Mouse (Mus musculus) heart, embryonic 16.5 days (tissue): ENCODE data around the gene Rex2. TPM values are rescaled to one million over a fixed set of nuclear protein-coding genes. Genes with fewer than 3 reads are reported as not detected.
"Not testable (repeated sequence)": the region's sequence is repeated elsewhere in the genome, so short reads cannot be mapped to it uniquely, and the experiment has no call there.

Source experiments
- ATAC-seq: fragments of 200-750 bp; cut with Nextera tagmentation; replicated peaks from 2 replicates; pipeline ENCODE4 v1.8.0; 2017; ENCODE audit warnings: moderate number of reproducible peaks; ENCODE audit not compliant: insufficient read depth, low FRiP score; ENCODE audit errors: extremely low read depth
- H3K27ac ChIP-seq: fragments of 300-500 bp; sonication (generic); 2 replicates; pipeline ENCODE4 v1.5.1; 2014; ENCODE audit warnings: mild to moderate bottlenecking, low read length, control low read depth, moderate library complexity
- H3K27me3 ChIP-seq: fragments of 300-500 bp; sonication (generic); 2 replicates; pipeline ENCODE4 v1.6.1; 2014; ENCODE audit warnings: low read length, mixed read lengths; ENCODE audit not compliant: control insufficient read depth, insufficient read depth
- H3K36me3 ChIP-seq: fragments of 300-500 bp; sonication (generic); 2 replicates; pipeline ENCODE4 v1.6.1; 2014; ENCODE audit not compliant: control insufficient read depth, insufficient read depth
- H3K4me1 ChIP-seq: fragments of 300-500 bp; sonication (generic); 2 replicates; pipeline ENCODE4 v1.6.1; 2014; ENCODE audit warnings: low read length, mixed read lengths; ENCODE audit not compliant: control insufficient read depth, insufficient read depth
- H3K4me2 ChIP-seq: fragments of 300-500 bp; sonication (generic); 2 replicates; pipeline ENCODE4 v1.6.1; 2014; ENCODE audit warnings: low read depth, mild to moderate bottlenecking, control low read depth, low read length
- H3K4me3 ChIP-seq: fragments of 300-500 bp; sonication (generic); 2 replicates; pipeline ENCODE4 v1.5.1; 2014; ENCODE audit warnings: mild to moderate bottlenecking, control low read depth, low read length
- H3K9ac ChIP-seq: fragments of 300-500 bp; sonication (generic); 2 replicates; pipeline ENCODE4 v1.6.1; 2014; ENCODE audit warnings: low read length, control low read depth
- H3K9me3 ChIP-seq: fragments of 300-500 bp; sonication (generic); replicated peaks from 2 replicates; pipeline ENCODE4 v1.6.1; 2016; ENCODE audit warnings: low read length; ENCODE audit not compliant: control insufficient read depth
- WGBS: fragments of 180-500 bp; shearing (Covaris S2); extraction: QIAGEN DNeasy Blood & Tissue Kit; methylation state at CpG from one replicate; pipeline ENCODE4 v1.1.7; 2014; 5-methylcytosine and 5-hydroxymethylcytosine counted together
- polyA plus RNA-seq: library from polyadenylated mRNA; unstranded; fragments of >200 nt; fragmentation: Nextera tagmentation; extraction: Ambion mirVana; gene quantifications from 2 replicates; pipeline ENCODE4 v1.2.1, GENCODE M21; 2015

Rex2 gene
- polyA plus RNA-seq = 0.04 TPM in 1 of 2 replicates, not detected in the other

- not testable (repeated sequence) for H3K4me3 ChIP-seq, ATAC-seq, H3K27me3 ChIP-seq, H3K27ac ChIP-seq, H3K9ac ChIP-seq, H3K36me3 ChIP-seq, H3K4me2 ChIP-seq, H3K9me3 ChIP-seq, H3K4me1 ChIP-seq
- WGBS = no CpG with 5 or more reads among the region's 6 CpGs
Observed at GRCm38 (mm10) chr4:147021550-147021949, at the start of gene Rex2. Gene Rex2, plus strand, starts transcription at chr4:147021850.

GRCm38 (mm10) chr4:146976581-146976980 is 45.1 kb upstream of the Rex2 start:
- not testable (repeated sequence) for H3K27ac ChIP-seq, H3K4me2 ChIP-seq, H3K4me1 ChIP-seq, H3K36me3 ChIP-seq, ATAC-seq, H3K27me3 ChIP-seq, H3K4me3 ChIP-seq, H3K9ac ChIP-seq, H3K9me3 ChIP-seq
- WGBS = 19% methylated on average over 2 of the region's 2 CpGs

DNA sequence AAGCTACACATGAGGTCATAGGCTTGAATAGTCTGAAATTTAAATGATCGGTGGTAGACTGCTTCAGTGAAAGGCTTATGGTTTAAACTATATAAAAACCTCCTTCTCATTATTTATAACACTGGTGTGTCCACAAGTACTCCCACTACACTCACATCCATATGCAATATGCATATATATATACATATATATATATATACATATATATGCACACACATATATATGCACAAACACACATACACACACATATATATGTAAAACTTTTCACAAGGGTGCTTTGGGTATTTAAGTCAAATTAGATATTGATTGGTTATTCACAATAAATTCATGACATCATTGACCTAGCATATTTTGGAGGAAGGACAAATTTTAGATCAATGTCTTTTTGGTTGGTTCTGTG is 3.2 kb upstream of the Rex2 start:
- H3K9ac ChIP-seq, H3K4me2 ChIP-seq, H3K27ac ChIP-seq, H3K4me3 ChIP-seq, H3K27me3 ChIP-seq, ATAC-seq, H3K9me3 ChIP-seq, H3K4me1 ChIP-seq, H3K36me3 ChIP-seq: not testable (repeated sequence)
- whole genome bisulfite sequencing = no CpG with 5 or more reads among the region's 1 CpGs

DNA sequence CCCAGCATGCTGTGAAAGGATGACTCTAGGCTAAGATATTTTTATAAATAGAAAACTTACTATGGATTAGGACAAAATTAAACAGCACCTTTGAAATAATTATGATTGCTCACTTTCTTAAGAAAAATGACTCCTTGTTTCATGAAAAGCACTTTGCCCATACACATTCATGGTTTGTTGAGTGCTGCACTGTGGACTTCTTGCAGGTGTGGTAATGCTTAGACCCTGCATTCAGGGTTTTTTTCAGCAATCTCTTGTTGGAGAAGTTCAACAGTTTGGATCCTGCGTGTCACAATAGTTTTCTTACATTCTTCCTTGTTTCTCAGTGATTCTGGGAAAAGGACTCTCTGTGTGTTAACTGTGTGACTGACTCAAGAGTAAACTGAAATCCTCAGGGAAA is 4.7 kb downstream of the Rex2 start:
- not testable (repeated sequence) for H3K36me3 ChIP-seq, H3K9me3 ChIP-seq, H3K27ac ChIP-seq, H3K27me3 ChIP-seq, H3K4me1 ChIP-seq, H3K4me3 ChIP-seq, H3K9ac ChIP-seq, ATAC-seq, H3K4me2 ChIP-seq
- 40% methylated on average over 1 of the region's 1 CpGs for WGBS

GRCm38 (mm10) chr4:147031308-147032036 is 9.8 kb downstream of the Rex2 start:
- H3K36me3 ChIP-seq, H3K9ac ChIP-seq, H3K4me2 ChIP-seq, H3K4me3 ChIP-seq, H3K27me3 ChIP-seq, H3K9me3 ChIP-seq, H3K27ac ChIP-seq, H3K4me1 ChIP-seq: not testable (repeated sequence)
- ATAC-seq = 0 out of 2 replicates have a peak, but pooled peaks have one; percentile 28
- 86% methylated on average over 1 of the region's 2 CpGs for WGBS

- not testable (repeated sequence) for H3K27me3 ChIP-seq, H3K9me3 ChIP-seq, H3K4me1 ChIP-seq, H3K36me3 ChIP-seq, H3K27ac ChIP-seq, H3K9ac ChIP-seq, H3K4me3 ChIP-seq, H3K4me2 ChIP-seq, ATAC-seq
- WGBS = 76% methylated on average over 2 of the region's 3 CpGs
Observed at GRCm38 (mm10) chr4:147063768-147064167, 42.1 kb downstream of the Rex2 start.

DNA sequence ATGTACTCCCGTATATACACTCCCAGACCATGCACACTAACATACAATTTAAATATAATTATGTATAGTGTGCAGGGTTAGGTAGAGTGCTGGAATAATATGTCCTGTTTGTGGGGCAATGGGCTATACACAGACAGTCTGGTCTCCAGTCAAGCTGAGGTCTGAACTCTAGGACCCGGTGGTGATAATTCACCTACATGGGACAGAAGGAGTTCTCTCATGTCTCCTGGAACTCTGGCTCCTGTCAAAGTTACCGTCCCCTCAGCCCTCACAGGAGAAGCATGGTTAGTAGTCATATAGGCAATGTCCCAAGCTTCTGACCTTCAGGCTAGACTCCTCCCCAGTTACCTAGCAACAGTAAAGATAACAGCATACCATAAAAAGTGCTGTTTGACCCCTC is 44.2 kb downstream of the Rex2 start:
- H3K4me1 ChIP-seq, H3K9ac ChIP-seq, H3K36me3 ChIP-seq, H3K27me3 ChIP-seq, H3K9me3 ChIP-seq, H3K4me3 ChIP-seq, H3K27ac ChIP-seq, ATAC-seq, H3K4me2 ChIP-seq: not testable (repeated sequence)
- WGBS = 76% methylated on average over 1 of the region's 3 CpGs

GRCm38 (mm10) chr4:147066380-147066779 is 44.7 kb downstream of the Rex2 start:
- not testable (repeated sequence) for H3K27me3 ChIP-seq, ATAC-seq, H3K4me1 ChIP-seq, H3K4me3 ChIP-seq, H3K9ac ChIP-seq, H3K4me2 ChIP-seq, H3K27ac ChIP-seq, H3K9me3 ChIP-seq, H3K36me3 ChIP-seq
- WGBS = 74% methylated on average over 1 of the region's 1 CpGs

DNA sequence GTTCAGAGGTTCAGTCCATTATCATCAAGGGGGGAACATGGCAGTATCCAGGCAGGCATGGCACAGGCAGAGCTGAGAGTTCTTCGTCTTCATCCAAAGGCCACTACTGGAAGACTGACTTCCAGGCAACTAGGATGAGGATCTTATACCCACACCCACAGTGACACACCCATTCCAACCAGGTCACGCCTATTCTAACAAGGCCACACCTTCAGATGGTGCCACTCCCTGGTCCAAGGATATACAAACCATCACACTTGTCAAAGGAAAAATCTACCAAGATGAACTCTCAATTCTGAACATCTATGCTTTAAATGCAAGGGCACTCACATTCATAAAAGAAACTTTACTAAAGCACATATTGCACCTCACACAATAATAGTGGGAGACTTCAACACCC is 74.0 kb downstream of the Rex2 start:
- not testable (repeated sequence) for H3K27me3 ChIP-seq, H3K4me1 ChIP-seq, H3K4me3 ChIP-seq, H3K9ac ChIP-seq, ATAC-seq, H3K4me2 ChIP-seq, H3K9me3 ChIP-seq, H3K36me3 ChIP-seq, H3K27ac ChIP-seq
- WGBS = 56% methylated on average over 2 of the region's 2 CpGs
